Mouse (Mus musculus) midbrain, embryonic 10.5 days (tissue): ENCODE measurements around the gene Cdx2. TPM values are rescaled to one million over a fixed set of nuclear protein-coding genes. Genes with fewer than 3 reads are reported as not detected.

Experiments used
- DNase-seq: peaks from one replicate; pipeline ENCODE4 v3.0.0-alpha.2; 2017; ENCODE audit warnings: low spot score
- H3K27ac ChIP-seq: fragments of 300-500 bp; sonication (generic); replicated peaks from 2 replicates; pipeline ENCODE4 v1.5.1; 2016; ENCODE audit warnings: mild to moderate bottlenecking
- H3K27me3 ChIP-seq: fragments of 300-500 bp; sonication (generic); 2 replicates; pipeline ENCODE4 v1.6.1; 2016; ENCODE audit warnings: low read depth, mild to moderate bottlenecking; ENCODE audit not compliant: poor library complexity, severe bottlenecking
- H3K36me3 ChIP-seq: fragments of 300-500 bp; sonication (generic); 2 replicates; pipeline ENCODE4 v1.6.1; 2016; ENCODE audit warnings: mild to moderate bottlenecking, moderate library complexity
- H3K4me1 ChIP-seq: fragments of 300-500 bp; sonication (generic); 2 replicates; pipeline ENCODE4 v1.6.1; 2016
- H3K4me3 ChIP-seq: fragments of 300-500 bp; sonication (generic); 2 replicates; pipeline ENCODE4 v1.5.1; 2016; ENCODE audit warnings: mild to moderate bottlenecking, moderate library complexity
- H3K9me3 ChIP-seq: fragments of 300-500 bp; sonication (generic); replicated peaks from 2 replicates; pipeline ENCODE4 v1.6.1; 2016; ENCODE audit warnings: mild to moderate bottlenecking
- WGBS: fragments of 180-500 bp; shearing (Covaris S2); methylation state at CpG from one replicate; pipeline ENCODE4 v1.1.7; 2016; 5-methylcytosine and 5-hydroxymethylcytosine counted together
- polyA plus RNA-seq: library from polyadenylated mRNA; unstranded; fragments of >200 nt; fragmentation: Nextera tagmentation; extraction: Ambion mirVana; gene quantifications from 2 replicates; pipeline ENCODE4 v1.2.1, GENCODE M21; 2016

Cdx2 gene
- polyA plus RNA-seq, 1 experiment from 2014 or later, result not detected

DNA sequence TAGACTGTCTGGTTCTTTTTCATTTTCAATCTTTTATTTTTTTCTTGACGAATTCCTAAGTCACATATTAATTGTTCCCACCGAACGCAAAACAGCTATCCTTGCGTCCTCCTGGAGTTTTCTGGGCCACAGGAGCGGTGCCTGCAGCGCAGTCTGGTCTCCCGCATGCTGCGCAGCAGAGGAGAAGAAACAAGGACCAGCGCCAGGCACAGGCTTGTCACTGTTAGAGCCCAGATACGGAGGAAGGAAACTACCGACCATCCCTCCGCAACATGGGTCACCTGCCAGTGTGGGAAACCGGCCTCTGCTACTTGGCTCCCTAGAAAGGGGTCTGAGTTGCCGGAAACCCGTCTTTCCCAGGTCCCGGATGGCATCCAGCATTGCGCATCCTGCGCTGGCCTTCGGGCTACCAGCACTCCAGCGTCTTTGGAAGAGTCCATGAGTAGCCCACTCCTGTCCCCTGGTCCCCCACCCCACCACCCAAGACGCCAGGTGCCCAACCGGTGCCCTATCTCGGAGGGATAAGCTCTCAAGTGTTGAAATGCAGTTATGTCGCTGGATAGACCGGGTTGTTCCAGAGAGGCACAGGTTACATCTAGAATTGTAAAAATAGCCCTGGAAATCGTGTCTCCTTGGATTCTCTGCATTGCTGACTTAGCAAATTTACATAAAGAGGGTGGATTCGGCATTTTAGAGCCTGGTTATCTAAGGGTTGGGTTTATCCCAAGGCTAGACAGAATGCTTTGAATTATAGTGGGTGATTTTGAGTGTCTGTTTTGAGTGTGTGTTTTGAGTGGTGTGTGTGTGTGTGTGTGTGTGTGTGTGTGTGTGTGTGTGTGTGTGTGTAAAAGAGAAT is 6.0 kb upstream of the Cdx2 start:
- DNase-seq, result no peak
- H3K36me3 ChIP-seq, result no peaks in the 10 kb centered on the region
- H3K4me1 ChIP-seq, result peaks cover 10% of the 10 kb centered on the region
- no peak overlapping the region for H3K4me3 ChIP-seq
- no peaks in the 10 kb centered on the region for H3K9me3 ChIP-seq
- WGBS, result 1% methylated on average over 27 of the region's 27 CpGs
- H3K27me3 ChIP-seq, result peaks cover 100% of the 10 kb centered on the region
- H3K27ac ChIP-seq, result no peak overlapping the region

DNA sequence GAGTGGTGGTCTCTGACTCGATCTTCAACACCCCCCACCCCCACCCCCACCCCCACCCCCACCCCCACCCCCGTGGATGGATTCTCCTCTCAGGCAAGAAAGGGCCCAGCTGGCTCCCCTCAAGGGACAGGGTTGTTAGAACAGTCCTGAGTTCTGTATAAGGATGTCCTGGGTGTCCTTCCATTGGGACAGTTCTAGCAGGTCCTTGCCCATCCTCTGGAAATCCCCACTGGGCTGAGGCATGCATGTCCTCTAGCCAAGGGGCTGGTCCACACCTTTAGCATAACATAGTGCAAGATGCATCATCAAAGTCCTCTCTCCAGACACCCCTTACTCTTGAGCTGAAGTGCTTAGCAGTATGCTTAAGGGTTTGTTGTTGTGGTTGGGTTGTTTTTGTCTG is 2.7 kb upstream of the Cdx2 start:
- Histone ChIP-seq H3K9me3 (no peaks in the 10 kb centered on the region), H3K27me3 (peaks cover 100% of the 10 kb centered on the region), H3K27ac (no peak overlapping the region), H3K4me3 (no peak overlapping the region), H3K4me1 (peaks cover 17% of the 10 kb centered on the region), H3K36me3 (no peaks in the 10 kb centered on the region)
- DNase-seq, result no peak
- WGBS, result 0% methylated on average over 2 of the region's 2 CpGs

DNA sequence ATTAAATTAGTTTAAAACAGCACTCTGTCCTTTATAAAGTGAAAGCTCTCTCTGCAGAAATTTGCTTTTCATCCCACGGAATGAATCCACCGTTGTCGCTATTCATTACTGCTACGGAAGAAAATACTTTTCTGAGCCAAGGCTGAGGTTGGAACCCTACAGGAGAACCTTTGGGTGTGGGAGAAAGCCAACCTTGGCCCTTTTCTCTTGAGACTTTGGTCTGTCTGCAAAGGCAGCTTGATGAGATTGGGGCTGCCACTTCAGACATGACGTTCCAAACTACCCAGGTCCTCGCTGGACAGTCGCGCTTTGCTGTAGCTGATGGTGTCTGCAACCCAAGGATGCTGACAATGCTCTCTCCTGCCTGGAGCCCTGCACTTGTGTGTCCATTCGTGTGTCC is 1.4 kb upstream of the Cdx2 start:
- no peak overlapping the region for H3K4me3 ChIP-seq
- DNase-seq, result no peak
- peaks cover 24% of the 10 kb centered on the region for H3K4me1 ChIP-seq
- 4% methylated on average over 9 of the region's 9 CpGs for WGBS
- H3K36me3 ChIP-seq, result no peaks in the 10 kb centered on the region
- peaks cover 100% of the 10 kb centered on the region for H3K27me3 ChIP-seq
- H3K9me3 ChIP-seq, result no peaks in the 10 kb centered on the region
- H3K27ac ChIP-seq, result no peak overlapping the region

DNA sequence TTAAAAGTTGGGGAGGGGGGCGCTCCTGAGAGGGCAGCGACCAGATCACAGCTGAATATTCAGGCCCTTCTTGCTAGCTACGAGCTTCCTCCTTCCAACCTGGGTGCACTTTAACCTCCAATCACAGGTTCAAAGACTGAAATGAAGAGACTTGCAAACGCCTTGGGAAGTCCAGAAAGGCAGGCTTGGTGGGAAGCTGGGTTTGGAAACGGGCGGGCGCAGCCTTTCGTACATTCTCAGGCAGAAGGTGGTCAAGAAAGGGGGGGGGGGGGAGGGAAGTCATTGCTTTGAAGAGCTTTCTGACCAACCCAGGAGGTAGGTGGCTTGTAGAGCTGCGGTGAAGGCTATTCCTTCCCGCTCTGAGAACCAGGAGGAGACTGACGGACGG is 322 bp upstream of the Cdx2 start:
- H3K4me3 ChIP-seq, result no peak overlapping the region
- H3K4me1 ChIP-seq, result peaks cover 24% of the 10 kb centered on the region
- H3K27ac ChIP-seq, result no peak overlapping the region
- WGBS, result 1% methylated on average over 12 of the region's 12 CpGs
- no peaks in the 10 kb centered on the region for H3K9me3 ChIP-seq
- peak; percentile 44 for DNase-seq
- peaks cover 100% of the 10 kb centered on the region for H3K27me3 ChIP-seq
- H3K36me3 ChIP-seq, result no peaks in the 10 kb centered on the region

GRCm38 (mm10) chr5:147305856-147306637 is 1.0 kb downstream of the Cdx2 start:
- Histone ChIP-seq H3K9me3 (no peaks in the 10 kb centered on the region), H3K36me3 (no peaks in the 10 kb centered on the region), H3K4me1 (peaks cover 27% of the 10 kb centered on the region), H3K27me3 (peaks cover 100% of the 10 kb centered on the region), H3K27ac (no peak overlapping the region), H3K4me3 (0 out of 2 replicates have a peak overlapping the region, but pooled peaks have one; percentile 16)
- under 1% methylated on average over 58 of the region's 58 CpGs for WGBS
- peak; percentile 47 for DNase-seq

GRCm38 (mm10) chr5:147305166-147305565 is 1.9 kb downstream of the Cdx2 start:
- H3K4me1 ChIP-seq, result peaks cover 28% of the 10 kb centered on the region
- H3K4me3 ChIP-seq, result no peak overlapping the region
- peak; percentile 44 for DNase-seq
- no peaks in the 10 kb centered on the region for H3K9me3 ChIP-seq
- WGBS, result 1% methylated on average over 16 of the region's 16 CpGs
- H3K36me3 ChIP-seq, result no peaks in the 10 kb centered on the region
- H3K27ac ChIP-seq, result no peak overlapping the region
- peaks cover 100% of the 10 kb centered on the region for H3K27me3 ChIP-seq

GRCm38 (mm10) chr5:147304276-147305155 is 2.6 kb downstream of the Cdx2 start:
- Histone ChIP-seq H3K27me3 (peaks cover 100% of the 10 kb centered on the region), H3K4me3 (no peak overlapping the region), H3K36me3 (no peaks in the 10 kb centered on the region), H3K4me1 (peaks cover 35% of the 10 kb centered on the region), H3K27ac (no peak overlapping the region), H3K9me3 (no peaks in the 10 kb centered on the region)
- WGBS, result under 1% methylated on average over 54 of the region's 54 CpGs
- peak; percentile 56 for DNase-seq

- H3K27ac ChIP-seq, result no peak overlapping the region
- H3K27me3 ChIP-seq, result peaks cover 100% of the 10 kb centered on the region
- H3K9me3 ChIP-seq, result no peaks in the 10 kb centered on the region
- H3K4me1 ChIP-seq, result peaks cover 41% of the 10 kb centered on the region
- H3K36me3 ChIP-seq, result no peaks in the 10 kb centered on the region
- WGBS, result 4% methylated on average over 13 of the region's 13 CpGs
- peak; percentile 40 for DNase-seq
- no peak overlapping the region for H3K4me3 ChIP-seq
Observed at GRCm38 (mm10) chr5:147302746-147303400, 4.2 kb downstream of the Cdx2 start.

DNA sequence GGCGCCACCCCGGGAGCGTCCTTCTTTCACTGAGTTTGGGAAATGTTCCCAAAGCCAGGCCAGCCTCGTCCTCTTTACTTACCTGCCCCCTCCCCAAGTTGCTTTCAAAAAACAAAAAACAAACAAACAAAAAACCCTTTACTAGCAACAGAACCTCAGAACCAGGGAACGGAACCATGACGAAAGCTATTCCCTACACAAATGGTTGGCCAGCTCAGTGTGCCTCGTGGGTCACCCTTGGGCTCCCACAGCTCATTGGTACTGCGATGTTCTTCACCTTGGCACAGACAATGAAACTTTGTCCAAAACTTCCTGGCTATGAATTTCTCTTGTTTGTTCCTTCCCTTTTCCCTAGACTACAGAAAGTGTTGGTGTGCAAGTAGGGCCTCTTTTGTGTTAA is 4.9 kb downstream of the Cdx2 start:
- Histone ChIP-seq H3K36me3 (no peaks in the 10 kb centered on the region), H3K4me3 (no peak overlapping the region), H3K9me3 (no peaks in the 10 kb centered on the region), H3K27me3 (peaks cover 100% of the 10 kb centered on the region), H3K27ac (no peak overlapping the region), H3K4me1 (peaks cover 41% of the 10 kb centered on the region)
- DNase-seq, result no peak
- WGBS, result 3% methylated on average over 8 of the region's 8 CpGs

DNA sequence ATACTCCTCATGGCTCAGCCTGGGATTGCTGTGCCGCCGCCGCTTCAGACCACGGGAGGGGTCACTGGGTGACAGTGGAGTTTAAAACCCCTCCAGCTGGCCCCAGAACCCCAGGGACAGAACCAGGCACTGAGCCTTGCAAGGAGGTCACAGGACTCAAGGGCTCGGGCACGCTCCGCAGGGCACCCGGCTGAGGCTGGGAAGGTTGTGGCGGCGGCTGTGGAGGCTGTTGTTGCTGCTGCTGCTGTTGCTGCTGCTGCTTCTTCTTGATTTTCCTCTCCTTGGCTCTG is 5.3 kb downstream of the Cdx2 start:
- H3K36me3 ChIP-seq, result no peaks in the 10 kb centered on the region
- peaks cover 40% of the 10 kb centered on the region for H3K4me1 ChIP-seq
- peaks cover 100% of the 10 kb centered on the region for H3K27me3 ChIP-seq
- no peak overlapping the region for H3K4me3 ChIP-seq
- H3K9me3 ChIP-seq, result no peaks in the 10 kb centered on the region
- WGBS, result 3% methylated on average over 10 of the region's 10 CpGs
- no peak overlapping the region for H3K27ac ChIP-seq
- DNase-seq, result peak; percentile 61

GRCm38 (mm10) chr5:147300917-147301780 is 5.9 kb downstream of the Cdx2 start:
- Histone ChIP-seq H3K27ac (no peak overlapping the region), H3K4me3 (no peak overlapping the region), H3K9me3 (no peaks in the 10 kb centered on the region), H3K27me3 (peaks cover 100% of the 10 kb centered on the region), H3K36me3 (no peaks in the 10 kb centered on the region), H3K4me1 (peaks cover 34% of the 10 kb centered on the region)
- under 1% methylated on average over 21 of the region's 21 CpGs for WGBS
- DNase-seq, result peak; percentile 61
